Mouse (Mus musculus) right cerebral cortex, postnatal 4 days (tissue): ENCODE results near the gene Dpf2.

Source experiments
- DNase-seq: peaks from one replicate; pipeline ENCODE4 v3.0.0-alpha.2; 2022

The Dpf2 gene

GRCm38 (mm10) chr19:5913007-5913719, at the start of gene Dpf2:
Gene Dpf2 (minus strand): TSS chr19:5913010.
- DNase-seq: no peak

- DNase-seq: no peak
Measured at GRCm38 (mm10) chr19:5957371-5957770, 44.6 kb upstream of the Dpf2 start.

- peak; percentile 73 for DNase-seq
Measured at GRCm38 (mm10) chr19:5956685-5957084, 43.9 kb upstream of the Dpf2 start.

GRCm38 (mm10) chr19:5955704-5956670, 43.2 kb upstream of the Dpf2 start:
- no peak for DNase-seq

GRCm38 (mm10) chr19:5954936-5955335, 42.1 kb upstream of the Dpf2 start:
- DNase-seq: no peak

GRCm38 (mm10) chr19:5954031-5954710, 41.4 kb upstream of the Dpf2 start:
- no peak for DNase-seq

GRCm38 (mm10) chr19:5953201-5953770, 40.5 kb upstream of the Dpf2 start:
- no peak for DNase-seq

GRCm38 (mm10) chr19:5952071-5952691, 39.4 kb upstream of the Dpf2 start:
- DNase-seq: no peak

- no peak for DNase-seq
Measured at GRCm38 (mm10) chr19:5951631-5952030, 38.8 kb upstream of the Dpf2 start.

- DNase-seq: no peak
Measured at GRCm38 (mm10) chr19:5950218-5950617, 37.4 kb upstream of the Dpf2 start.

GRCm38 (mm10) chr19:5945891-5946290, 33.1 kb upstream of the Dpf2 start:
- no peak for DNase-seq

- no peak for DNase-seq
Measured at GRCm38 (mm10) chr19:5945027-5945426, 32.2 kb upstream of the Dpf2 start.

GRCm38 (mm10) chr19:5944145-5944544, 31.3 kb upstream of the Dpf2 start:
- DNase-seq: no peak

GRCm38 (mm10) chr19:5943404-5943803, 30.6 kb upstream of the Dpf2 start:
- no peak for DNase-seq

GRCm38 (mm10) chr19:5942581-5942980, 29.8 kb upstream of the Dpf2 start:
- no peak for DNase-seq

GRCm38 (mm10) chr19:5940656-5941055, 27.8 kb upstream of the Dpf2 start:
- DNase-seq: no peak

- DNase-seq: peak; percentile 47
Measured at GRCm38 (mm10) chr19:5940173-5940572, 27.4 kb upstream of the Dpf2 start.

GRCm38 (mm10) chr19:5939715-5940114, 26.9 kb upstream of the Dpf2 start:
- DNase-seq: no peak

GRCm38 (mm10) chr19:5938516-5938915, 25.7 kb upstream of the Dpf2 start:
- no peak for DNase-seq

GRCm38 (mm10) chr19:5937836-5938406, 25.1 kb upstream of the Dpf2 start:
- no peak for DNase-seq

- DNase-seq: no peak
Measured at GRCm38 (mm10) chr19:5937095-5937835, 24.5 kb upstream of the Dpf2 start.
